Mouse (Mus musculus) cerebellum, postnatal 14 days (tissue): ENCODE measurements around the gene Cyp2c23.

ENCODE experiments used
- DNase-seq, 2 experiments: peaks; one replicate each; pipeline ENCODE4 v3.0.0; 2021; ENCODE audit warnings: mixed read lengths in 2 of 2

The Cyp2c23 gene

DNA sequence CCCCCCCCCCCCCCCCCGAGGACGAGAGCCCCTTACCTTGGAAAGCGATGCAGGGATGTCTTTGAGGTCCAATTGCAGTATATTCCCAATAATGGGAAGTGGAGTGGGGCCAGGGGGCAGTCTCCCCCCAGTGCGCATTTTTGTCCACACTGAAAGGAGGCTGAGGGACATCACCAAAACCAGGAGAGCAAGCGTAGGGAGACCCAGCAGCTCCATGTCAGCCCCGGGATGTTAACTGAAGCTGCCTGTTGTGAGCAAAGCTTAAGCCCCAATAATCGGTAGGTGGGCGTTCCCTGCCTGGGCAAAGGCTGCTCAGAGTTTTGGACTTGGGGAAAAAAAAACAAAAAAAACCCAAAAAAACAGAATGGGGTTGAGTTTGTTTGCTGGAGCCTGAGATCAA is at the start of gene Cyp2c23:
Gene Cyp2c23, minus strand, starts transcription at position 237 of the 400 bp plus-strand sequence.
- no peak for DNase-seq

GRCm38 (mm10) chr19:44077024-44077423 is 48.0 kb upstream of the Cyp2c23 start:
- DNase-seq, result no peak

DNA sequence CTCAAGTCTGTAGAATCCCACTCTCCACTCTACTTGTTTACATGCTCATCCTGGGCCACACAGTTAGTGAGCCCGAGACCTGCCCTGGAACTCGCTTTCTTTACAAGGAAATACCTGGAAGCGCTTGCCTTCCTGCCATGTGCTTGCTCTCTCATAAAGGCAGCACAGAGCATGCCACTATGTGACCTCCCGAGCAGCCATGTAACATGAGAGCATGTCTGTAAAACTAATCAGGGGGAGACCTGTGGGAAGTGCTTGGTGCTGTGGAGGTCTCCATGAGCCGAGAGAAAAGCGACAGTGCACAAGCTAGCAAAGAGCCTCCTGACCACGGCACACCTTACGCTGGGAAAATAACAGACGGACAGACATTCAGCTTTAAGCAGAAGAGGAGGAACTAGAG is 47.4 kb upstream of the Cyp2c23 start:
- DNase-seq, result no peak

DNA sequence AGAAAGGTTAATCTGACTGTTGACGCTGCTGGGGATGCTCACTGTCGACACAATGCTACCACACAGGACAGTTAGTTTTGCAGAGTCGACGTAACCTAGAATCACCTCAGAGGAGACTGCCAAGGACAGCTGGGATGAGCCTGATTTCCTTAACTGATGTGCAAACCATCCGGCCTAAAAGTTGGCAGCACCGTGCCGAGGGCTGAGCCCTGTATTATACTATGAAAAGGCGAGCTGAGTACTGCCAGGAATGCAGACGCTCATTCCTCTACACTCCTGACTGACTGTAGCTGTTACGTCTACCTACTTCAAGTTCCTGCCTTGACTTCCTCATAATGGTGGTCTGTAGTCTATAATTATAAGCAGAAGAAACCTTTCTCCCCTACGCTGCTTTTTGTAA is 46.0 kb upstream of the Cyp2c23 start:
- no peak for DNase-seq

DNA sequence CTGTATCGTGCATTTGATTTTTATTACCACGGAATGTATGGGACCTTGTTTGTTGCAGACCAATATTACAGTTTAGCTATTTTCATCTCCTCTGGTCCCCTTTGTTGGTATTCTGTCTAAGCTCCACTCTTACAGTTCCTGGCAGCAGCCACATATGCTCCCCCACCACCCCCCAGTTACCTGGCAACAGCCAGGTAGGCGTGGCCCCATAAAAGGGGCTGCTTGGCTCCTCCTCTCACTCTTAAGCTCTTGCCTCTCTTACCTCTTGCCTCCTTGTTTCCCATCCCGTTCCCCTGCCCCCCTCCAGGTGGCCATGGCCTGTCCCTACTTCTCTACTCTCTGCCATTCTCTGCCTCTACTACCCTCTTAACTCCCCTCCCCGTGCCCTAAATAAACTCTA is 42.2 kb upstream of the Cyp2c23 start:
- no peak for DNase-seq

GRCm38 (mm10) chr19:44069914-44070232 is 40.9 kb upstream of the Cyp2c23 start:
- DNase-seq, result no peak

DNA sequence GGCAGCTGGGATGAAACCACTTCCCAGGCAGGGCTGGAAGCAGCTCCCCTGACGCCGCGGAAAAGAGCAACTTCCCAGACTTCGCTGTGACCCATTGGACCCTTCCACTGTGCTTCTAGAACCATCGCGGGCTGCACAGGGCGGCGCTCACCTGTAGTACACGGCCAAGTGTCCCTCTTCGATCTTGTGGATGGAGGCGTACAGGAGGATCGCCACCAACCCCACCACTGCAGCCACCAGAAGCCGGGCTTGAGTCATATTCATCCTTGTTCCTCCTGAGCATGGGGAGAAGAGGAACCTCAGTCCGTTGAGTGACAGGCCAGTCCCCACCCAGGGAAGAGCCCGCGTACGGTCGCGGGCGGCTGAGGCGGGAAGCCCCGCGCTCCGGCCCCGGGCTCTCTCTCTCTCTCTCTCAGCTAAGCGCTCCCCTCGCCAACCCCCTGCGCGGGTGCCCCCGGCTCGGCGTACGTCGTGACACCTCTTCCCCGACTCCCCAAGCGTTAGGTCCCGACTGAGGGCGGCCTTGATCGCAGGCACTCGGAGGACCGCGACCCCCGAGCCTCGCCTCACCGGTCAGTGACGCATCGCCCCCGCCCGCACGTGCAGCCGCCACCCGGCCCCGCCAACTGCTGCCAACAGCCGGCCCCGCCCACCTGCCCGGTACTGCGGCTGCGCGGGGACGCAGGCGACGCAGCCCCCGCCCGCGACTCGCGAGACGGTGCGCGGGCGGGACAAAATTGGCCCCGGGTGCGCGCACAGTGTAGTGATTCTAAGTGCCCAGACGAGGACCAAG is 40.3 kb upstream of the Cyp2c23 start, which contains the start of gene Erlin1:
Gene Erlin1, minus strand, starts transcription at position 665 of the 793 bp plus-strand sequence.
- DNase-seq, result peak; percentile 97 to 98

- DNase-seq, result no peak
Measured at GRCm38 (mm10) chr19:44068232-44068631, 39.2 kb upstream of the Cyp2c23 start.

DNA sequence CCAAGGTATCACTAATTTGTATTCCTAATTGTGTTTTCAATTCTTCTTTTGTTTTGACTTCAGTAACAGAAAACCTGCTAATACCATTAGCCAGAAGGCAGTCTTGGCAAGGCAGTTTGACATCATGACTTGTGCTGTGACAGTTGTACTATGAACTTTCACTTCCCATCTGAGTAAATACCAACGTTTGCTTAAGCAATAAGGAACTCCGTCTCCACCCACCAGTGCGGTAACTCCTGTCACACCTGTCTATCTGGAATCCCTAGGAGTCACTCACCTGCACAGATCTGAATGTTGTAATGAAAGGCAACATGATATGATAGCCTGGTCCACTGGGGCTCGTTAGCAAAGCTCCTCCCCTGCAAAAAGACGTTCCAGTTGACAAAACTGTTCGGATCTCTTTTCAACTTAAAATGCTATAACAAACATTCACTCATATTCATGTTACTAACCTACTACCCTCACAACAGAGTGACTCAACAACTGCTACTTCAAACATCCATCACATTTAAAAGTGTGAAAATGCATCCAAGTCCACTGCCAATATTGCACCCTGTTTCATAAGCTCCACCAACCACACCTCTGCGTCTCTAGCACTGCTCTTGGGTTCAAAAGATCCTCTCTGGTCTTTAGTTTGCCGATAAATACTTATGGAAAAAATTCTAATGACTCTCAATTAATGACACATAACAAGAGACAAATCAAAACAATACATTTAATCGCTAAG is 38.5 kb upstream of the Cyp2c23 start:
- no peak for DNase-seq

DNA sequence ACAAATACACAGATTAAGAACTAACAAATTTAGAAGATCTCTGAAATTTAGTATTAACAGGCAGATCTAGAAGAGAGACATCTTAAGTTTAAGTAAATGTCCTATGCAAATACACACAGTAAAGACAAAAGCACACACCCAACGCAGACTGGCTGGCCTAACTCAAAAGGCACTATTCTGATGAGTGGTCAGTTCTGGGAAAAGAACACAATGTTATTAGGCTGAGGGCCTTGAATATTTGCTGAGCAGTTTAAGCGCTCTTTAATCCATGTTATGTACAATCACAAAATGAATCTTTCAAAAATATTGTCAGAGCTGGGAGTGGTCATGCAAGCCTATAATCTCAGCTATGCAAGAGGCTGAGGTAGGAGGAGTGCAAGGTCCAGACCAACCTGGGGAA is 35.7 kb upstream of the Cyp2c23 start:
- no peak for DNase-seq

DNA sequence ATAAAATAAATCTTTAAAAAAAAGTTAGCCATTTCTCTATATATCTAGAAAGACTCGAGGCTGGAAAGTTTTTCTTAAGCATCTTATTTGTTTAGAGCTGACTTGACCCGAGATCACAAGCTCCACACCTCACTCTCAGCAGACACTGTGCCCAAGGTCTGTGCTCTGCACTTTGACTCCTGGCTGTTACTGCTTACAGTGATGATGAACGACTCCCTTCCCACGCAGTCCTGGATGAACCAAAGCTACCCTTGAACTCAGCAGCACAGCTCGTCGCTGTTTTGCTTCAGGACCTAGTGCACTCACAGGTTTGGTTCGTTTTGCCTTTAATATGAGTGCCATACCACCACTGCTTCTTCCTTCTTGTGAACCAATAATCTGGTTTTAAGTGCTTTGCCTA is 34.8 kb upstream of the Cyp2c23 start:
- DNase-seq, result no peak

DNA sequence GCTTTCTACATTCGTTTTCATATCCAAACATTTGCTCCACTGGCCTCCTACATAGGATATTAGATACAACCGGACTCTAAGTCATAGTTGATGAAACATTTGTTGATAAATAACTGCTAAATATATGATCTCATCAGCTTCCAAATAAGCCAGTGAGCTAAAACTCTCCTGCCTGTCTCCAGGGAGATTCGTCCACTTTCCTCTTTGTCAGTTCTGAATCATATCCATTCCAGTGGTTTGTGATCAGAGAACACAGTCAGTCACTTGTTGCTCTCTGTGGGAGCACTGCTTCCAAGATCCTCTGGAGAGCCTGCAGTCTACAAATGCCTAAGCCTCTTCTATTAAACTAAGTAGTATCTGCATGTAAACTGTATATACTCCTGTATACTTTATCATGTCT is 31.2 kb upstream of the Cyp2c23 start:
- DNase-seq, result no peak

- no peak for DNase-seq
Measured at GRCm38 (mm10) chr19:44055173-44055826, 26.3 kb upstream of the Cyp2c23 start.

DNA sequence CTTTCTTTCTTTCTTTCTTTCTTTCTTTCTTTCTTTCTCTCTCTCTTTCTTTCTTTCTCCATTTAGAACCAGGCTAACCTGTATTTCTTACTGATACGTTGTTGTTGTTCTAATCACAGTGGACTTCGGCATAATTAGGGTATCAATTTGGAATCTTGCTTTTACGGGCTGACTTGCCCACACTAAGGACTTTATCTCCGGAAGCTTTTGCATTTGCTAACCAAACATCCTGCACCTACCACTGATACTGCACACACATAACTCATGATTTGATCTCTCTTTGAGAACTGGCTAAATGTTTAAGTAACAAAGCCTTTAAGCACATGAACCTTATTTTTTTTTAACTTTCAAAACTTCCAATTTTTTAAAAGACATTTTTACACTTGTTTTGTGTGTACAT is 21.4 kb upstream of the Cyp2c23 start:
- DNase-seq, result no peak

- DNase-seq, result no peak
Measured at GRCm38 (mm10) chr19:44049282-44049681, 20.3 kb upstream of the Cyp2c23 start.

GRCm38 (mm10) chr19:44045847-44046246 is 16.8 kb upstream of the Cyp2c23 start:
- no peak for DNase-seq

GRCm38 (mm10) chr19:44042121-44042520 is 13.1 kb upstream of the Cyp2c23 start:
- no peak for DNase-seq

- no peak for DNase-seq
Measured at GRCm38 (mm10) chr19:44033396-44033795, 4.4 kb upstream of the Cyp2c23 start.

GRCm38 (mm10) chr19:44032046-44032744 is 3.2 kb upstream of the Cyp2c23 start:
- no peak for DNase-seq

- DNase-seq, result no peak
Measured at GRCm38 (mm10) chr19:44030024-44030423, 1.0 kb upstream of the Cyp2c23 start.

DNA sequence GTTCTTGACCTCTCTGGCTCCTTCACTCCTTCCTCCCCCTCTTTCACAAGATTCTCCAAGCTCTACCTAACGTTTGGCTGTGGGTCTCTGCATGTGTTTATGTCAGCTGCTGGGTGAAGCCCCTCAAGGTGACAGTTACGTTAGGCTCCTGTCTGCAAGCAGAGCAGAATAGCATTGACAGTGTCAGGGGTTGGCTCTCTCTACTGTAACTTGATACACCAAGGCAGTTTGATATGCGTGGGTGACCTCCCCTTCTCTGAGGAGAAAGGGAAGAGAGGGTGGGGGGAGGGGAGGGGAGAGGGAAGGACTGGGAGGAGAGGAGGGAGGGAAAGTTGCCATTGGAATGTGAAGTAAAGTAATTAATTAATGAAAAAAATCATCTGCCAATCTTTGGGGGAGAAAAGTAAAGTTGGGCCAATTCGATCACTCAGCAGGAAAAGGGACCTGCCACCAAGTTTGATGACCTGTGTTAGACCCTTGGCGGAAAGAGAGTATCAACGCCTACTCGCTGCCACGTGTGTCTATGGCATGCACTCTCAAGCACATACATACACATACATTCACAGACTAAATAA is 2.0 kb downstream of the Cyp2c23 start:
- DNase-seq, result no peak

GRCm38 (mm10) chr19:44024921-44025585 is 4.0 kb downstream of the Cyp2c23 start:
- no peak for DNase-seq
